Mouse (Mus musculus): Measurements from ENCODE around the gene Arhgap19.

DNA sequence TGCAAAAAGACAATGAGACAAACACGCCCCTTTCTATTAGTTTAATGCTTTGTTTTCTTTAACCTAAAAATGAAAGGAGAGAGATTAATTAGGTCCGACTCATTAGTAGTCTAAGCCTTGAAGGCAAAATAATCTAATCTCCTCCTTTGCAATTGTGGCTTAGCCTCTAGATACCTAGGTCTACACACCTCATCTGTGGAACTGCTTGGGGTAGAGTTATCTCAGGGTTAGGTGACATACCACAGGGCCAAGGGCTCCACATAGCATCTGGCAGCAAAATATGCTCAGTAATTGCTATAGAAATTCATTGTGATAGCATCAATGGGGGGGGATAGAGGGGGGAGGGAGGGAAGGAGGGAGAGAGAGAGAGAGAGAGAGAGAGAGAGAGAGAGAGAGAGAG, 76.4 kb downstream of the Arhgap19 start:
- TF ChIP-seq CTCF (IDR thresholded peaks at IDR 0.05; ENCODE audit: extremely low read depth, insufficient read length, insufficient replicate concordance, low read depth, low read length) (no peak), POLR2A (IDR thresholded peaks at IDR 0.05; ENCODE audit: low read depth, low read length) (no peak)

All from small intestine, adult 2 months (tissue).